Mouse (Mus musculus) megakaryocyte, embryonic 14.5 days (primary cell): Measurements from ENCODE around the gene Smim10l2a.

Source experiments
- FLI1 ChIP-seq: IDR thresholded peaks from 2 replicates; pipeline ENCODE4 v1.6.1; 2012; ENCODE audit warnings: low read length, inconsistent platforms, mixed read lengths
- GATA1 ChIP-seq: IDR thresholded peaks from 3 replicates; pipeline ENCODE4 v1.6.1; 2012; ENCODE audit warnings: mixed read lengths, low read length, inconsistent platforms, borderline replicate concordance

DNA sequence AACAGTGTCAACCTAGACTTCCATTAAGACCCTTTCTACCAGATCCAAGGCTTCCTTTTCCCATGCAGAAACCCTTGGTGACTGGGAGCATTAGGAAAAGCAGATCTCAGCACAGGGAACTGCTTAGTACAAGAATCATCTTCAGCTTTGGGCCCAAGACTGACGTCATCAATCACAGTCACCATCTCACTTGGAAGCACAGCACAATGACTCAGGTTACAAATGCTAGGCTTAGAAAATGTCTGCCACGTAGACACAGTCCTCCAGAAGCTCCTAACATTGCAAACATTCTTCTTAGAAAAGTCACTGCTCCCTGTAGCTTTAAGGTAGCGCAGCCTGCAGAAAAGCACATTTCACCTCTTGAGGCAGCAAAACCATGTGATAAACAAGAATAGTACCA lies 42.3 kb upstream of the Smim10l2a start:
- no peak for TF ChIP-seq FLI1
- no peak for TF ChIP-seq GATA1
